Mouse (Mus musculus): Measurements from ENCODE around the gene Tmem179b.
A peak's percentile ranks its signal among the peaks of the same experiment; 100 is the strongest.

DNA sequence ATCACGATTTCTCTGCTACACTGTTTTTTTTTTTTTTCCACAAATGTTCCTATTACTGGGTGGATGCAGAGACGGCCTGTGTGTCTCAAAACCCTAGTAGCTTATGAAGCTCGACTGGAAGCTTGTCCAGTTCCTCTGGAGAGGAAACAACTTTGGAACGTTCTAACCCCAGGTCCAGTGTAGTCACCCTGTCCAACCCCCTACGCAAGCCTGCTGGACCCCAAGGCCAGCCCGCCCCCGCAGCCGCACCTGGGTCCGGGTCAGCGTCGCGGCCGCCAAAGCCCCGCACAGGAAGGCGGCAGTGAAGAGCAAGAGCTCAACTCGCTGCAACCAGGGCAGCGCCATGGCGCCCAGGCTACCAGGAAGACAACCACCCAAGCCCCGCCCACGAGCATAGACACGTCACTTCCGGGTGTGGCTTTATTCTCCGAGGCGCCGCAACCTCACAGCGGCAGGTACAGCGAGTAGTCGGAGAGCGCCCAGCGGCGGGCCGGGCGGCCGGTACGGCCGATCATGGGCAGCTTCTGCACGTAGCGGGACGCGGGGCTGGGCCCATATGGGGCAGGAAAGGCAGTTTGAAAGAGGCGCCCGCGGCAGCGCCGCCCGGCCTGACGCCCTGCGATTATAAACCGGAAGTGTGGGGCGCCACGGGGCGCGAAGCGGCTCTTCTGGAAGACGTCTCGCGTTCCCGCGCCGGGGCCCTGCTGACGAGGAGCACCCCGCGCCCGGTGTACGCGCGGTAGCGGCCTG lies at the start of gene Tmem179b:
- TF ChIP-seq POLR2A (IDR thresholded peaks at IDR 0.05; ENCODE audit: control insufficient read depth, extremely low read depth, insufficient read depth, low read length, poor library complexity) (peak; percentile 98), CTCF (IDR thresholded peaks at IDR 0.05; ENCODE audit: borderline replicate concordance, control insufficient read depth, extremely low read depth, insufficient read depth, low read length, poor library complexity) (peak; percentile 62; the same call in 1 of the 2 replicates)

Measured in thymus, adult 2 months (tissue).